8 mouse cellular contexts compared by ENCODE assay signal in genomic region chr8:61623485-61624417, GRCm38 (mm10).
A peak's percentile ranks its signal among the peaks of the same experiment; 100 is the strongest.
DNase-seq lines count a peak whose midpoint lies in the region; ATAC-seq and TF ChIP-seq lines count a peak whose summit lies in the region.

No protein-coding gene starts in this region.

- H3K4me2 ChIP-seq in kidney, embryonic 15.5 days: no peak overlapping the region
- no peak overlapping the region for H3K4me2 ChIP-seq in forebrain, embryonic 16.5 days (ENCODE audit: low read length)
- no peak overlapping the region for H3K4me2 ChIP-seq in neural tube, embryonic 12.5 days (replicated peaks)

- no peak overlapping the region for H3K4me3 ChIP-seq in kidney, embryonic 15.5 days (replicated peaks)
- H3K4me3 ChIP-seq in forebrain, embryonic 16.5 days (replicated peaks; ENCODE audit: low read length): no peak overlapping the region
- H3K4me3 ChIP-seq in neural tube, embryonic 12.5 days: no peak overlapping the region

- H3K27ac ChIP-seq in kidney, embryonic 15.5 days: no peak overlapping the region
- H3K27ac ChIP-seq in forebrain, embryonic 16.5 days (ENCODE audit: low read length): no peak overlapping the region
- H3K27ac ChIP-seq in neural tube, embryonic 12.5 days: no peak overlapping the region

- 40% methylated on average over 12 of the region's 12 CpGs for WGBS in kidney, embryonic 15.5 days
- WGBS in forebrain, embryonic 16.5 days: 28% methylated on average over 12 of the region's 12 CpGs
- 25% methylated on average over 12 of the region's 12 CpGs for WGBS in neural tube, embryonic 12.5 days

- no peak for TF ChIP-seq CTCF in brain, embryonic 14.5 days (IDR thresholded peaks at IDR 0.05; ENCODE audit: borderline replicate concordance, extremely low read depth, insufficient read depth, insufficient read length)

- DNase-seq in kidney, postnatal 14 days: no peak
- peak; percentile 27 for DNase-seq in brain, embryonic 14.5 days (ENCODE audit: low read depth)
- no peak for DNase-seq in gastrocnemius, postnatal 14 days
- DNase-seq in urinary bladder, postnatal 10 days (ENCODE audit: low spot score): no peak

- no peaks in the 10 kb centered on the region for H3K9me3 ChIP-seq in kidney, embryonic 15.5 days (replicated peaks)
- H3K9me3 ChIP-seq in forebrain, embryonic 16.5 days (ENCODE audit: control insufficient read depth, low read length): no peaks in the 10 kb centered on the region
- no peaks in the 10 kb centered on the region for H3K9me3 ChIP-seq in neural tube, embryonic 12.5 days

- no peak for TF ChIP-seq POLR2A in brain, embryonic 14.5 days (IDR thresholded peaks at IDR 0.05; ENCODE audit: borderline replicate concordance, extremely low read depth, insufficient read depth, insufficient read length, poor library complexity, severe bottlenecking)

- ATAC-seq in kidney, embryonic 15.5 days (replicated peaks; ENCODE audit: low FRiP score): peak; percentile 49
- ATAC-seq in forebrain, embryonic 16.5 days: 0 out of 2 replicates have a peak, but pooled peaks have one; percentile 20
- peak; percentile 61 for ATAC-seq in neural tube, embryonic 12.5 days (ENCODE audit: low FRiP score, low read depth)
- no peak for ATAC-seq in megakaryocyte, adult 5-6 weeks (ENCODE audit: poor library complexity, severe bottlenecking)

- no peak overlapping the region for H3K9ac ChIP-seq in kidney, embryonic 15.5 days
- H3K9ac ChIP-seq in forebrain, embryonic 16.5 days (replicated peaks; ENCODE audit: low read depth, low read length): no peak overlapping the region
- H3K9ac ChIP-seq in neural tube, embryonic 12.5 days: no peak overlapping the region

- intact Hi-C loops in gastrocnemius, postnatal 14 days (cut with DNase I; ENCODE audit: low total_unique reads): no loop called here

- H3K36me3 ChIP-seq in kidney, embryonic 15.5 days: no peaks in the 10 kb centered on the region
- no peaks in the 10 kb centered on the region for H3K36me3 ChIP-seq in forebrain, embryonic 16.5 days (ENCODE audit: control insufficient read depth, insufficient read depth)
- no peaks in the 10 kb centered on the region for H3K36me3 ChIP-seq in neural tube, embryonic 12.5 days

- peaks cover 10% of the 10 kb centered on the region for H3K4me1 ChIP-seq in kidney, embryonic 15.5 days
- no peaks in the 10 kb centered on the region for H3K4me1 ChIP-seq in forebrain, embryonic 16.5 days (replicated peaks; ENCODE audit: control insufficient read depth, insufficient read depth, low read length)
- peaks cover 10% of the 10 kb centered on the region for H3K4me1 ChIP-seq in neural tube, embryonic 12.5 days

- no peaks in the 10 kb centered on the region for H3K27me3 ChIP-seq in kidney, embryonic 15.5 days
- no peaks in the 10 kb centered on the region for H3K27me3 ChIP-seq in forebrain, embryonic 16.5 days (replicated peaks; ENCODE audit: control insufficient read depth, insufficient read depth, low read length)
- no peaks in the 10 kb centered on the region for H3K27me3 ChIP-seq in neural tube, embryonic 12.5 days (replicated peaks)
